Mouse (Mus musculus) MEL (cell line): ENCODE measurements around the gene Qtrt2. TPM values are rescaled to one million over a fixed set of nuclear protein-coding genes. Genes with fewer than 3 reads are reported as not detected.

Experiments used
- DNase-seq: peaks from one replicate; pipeline ENCODE4 v3.0.0; 2011; ENCODE audit warnings: low read depth, low spot score
- H3K27ac ChIP-seq: 2 replicates; pipeline ENCODE4 v1.5.1; 2012; ENCODE audit warnings: low read depth, mild to moderate bottlenecking, control low read depth, low read length, moderate library complexity; ENCODE audit not compliant: control insufficient read depth
- H3K27me3 ChIP-seq, 2 experiments: fragments of 150-350 bp in 1 of 2; sonication (generic) in 1 of 2; 2 replicates each; pipeline ENCODE4 v1.6.1; 2012; ENCODE audit warnings: low read length in 2 of 2, mild to moderate bottlenecking in 2 of 2, improper control_type of control experiment in 1 of 2, moderate library complexity in 1 of 2; ENCODE audit not compliant: insufficient read depth in 2 of 2, control insufficient read depth in 1 of 2
- H3K36me3 ChIP-seq, 2 experiments: 2 replicates each; pipeline ENCODE4 v1.6.1; 2012 to 2014; ENCODE audit warnings: low read length in 2 of 2, improper control_type of control experiment in 1 of 2, inconsistent platforms in 1 of 2, mild to moderate bottlenecking in 1 of 2; ENCODE audit not compliant: insufficient read depth in 2 of 2, control insufficient read depth in 1 of 2
- H3K4me1 ChIP-seq, 2 experiments: fragments of 150-350 bp in 1 of 2; sonication (generic) in 1 of 2; 2 replicates each; pipeline ENCODE4 v1.6.1; 2012; ENCODE audit warnings: low read length in 2 of 2, improper control_type of control experiment in 1 of 2, mild to moderate bottlenecking in 1 of 2; ENCODE audit not compliant: insufficient read depth in 2 of 2, control insufficient read depth in 1 of 2
- H3K4me3 ChIP-seq, 2 experiments: fragments of 150-350 bp in 1 of 2; sonication (generic) in 1 of 2; 2 replicates each; pipeline ENCODE4 v1.5.1; 2012; ENCODE audit warnings: low read depth in 2 of 2, low read length in 2 of 2, mild to moderate bottlenecking in 2 of 2, moderate library complexity in 2 of 2, control low read depth in 1 of 2, improper control_type of control experiment in 1 of 2; ENCODE audit not compliant: control insufficient read depth in 1 of 2, insufficient read depth in 1 of 2
- H3K79me2 ChIP-seq: 2 replicates; pipeline ENCODE4 v1.6.1; 2012; ENCODE audit warnings: mild to moderate bottlenecking, low read length, moderate library complexity; ENCODE audit not compliant: control insufficient read depth, poor library complexity, insufficient read depth
- H3K9ac ChIP-seq: 2 replicates; pipeline ENCODE4 v1.6.1; 2012; ENCODE audit warnings: low read depth, mild to moderate bottlenecking, control low read depth, low read length, moderate library complexity; ENCODE audit not compliant: control insufficient read depth, poor library complexity, severe bottlenecking
- H3K9me3 ChIP-seq: fragments of 150-350 bp; sonication (generic); replicated peaks from 2 replicates; pipeline ENCODE4 v1.6.1; 2012; ENCODE audit warnings: mild to moderate bottlenecking, low read length, improper control_type of control experiment, moderate library complexity; ENCODE audit not compliant: insufficient read depth
- BHLHE40 ChIP-seq: IDR thresholded peaks from 2 replicates; pipeline ENCODE4 v1.6.1; 2012; ENCODE audit warnings: low read depth, mild to moderate bottlenecking, inconsistent platforms, low read length, improper control_type of control experiment, borderline replicate concordance
- CHD1 ChIP-seq: IDR thresholded peaks from 2 replicates; pipeline ENCODE4 v1.6.1; 2012; ENCODE audit warnings: low read depth, mild to moderate bottlenecking, inconsistent platforms, low read length, improper control_type of control experiment
- CTCF ChIP-seq, 3 experiments: IDR thresholded peaks in 2 of 3; conservative IDR thresholded peaks in 1 of 3; 2 replicates each; pipeline ENCODE4 v1.5.1; 2011 to 2012; ENCODE audit warnings: low read length in 3 of 3, low read depth in 2 of 3, mild to moderate bottlenecking in 2 of 3, improper control_type of control experiment in 1 of 3, inconsistent platforms in 1 of 3, mixed read lengths in 1 of 3, moderate library complexity in 1 of 3; ENCODE audit not compliant: control insufficient read depth in 1 of 3, insufficient read depth in 1 of 3, poor library complexity in 1 of 3, severe bottlenecking in 1 of 3
- E2F4 ChIP-seq: IDR thresholded peaks from 2 replicates; pipeline ENCODE4 v1.6.1; 2011; ENCODE audit warnings: low read depth, low read length, improper control_type of control experiment, borderline replicate concordance
- EP300 ChIP-seq, 2 experiments: IDR thresholded peaks; 2 replicates each; pipeline ENCODE4 v1.6.1; 2011; ENCODE audit warnings: improper control_type of control experiment in 2 of 2, low read length in 2 of 2, low read depth in 1 of 2, mild to moderate bottlenecking in 1 of 2
- ETS1 ChIP-seq: IDR thresholded peaks from 2 replicates; pipeline ENCODE4 v1.6.1; 2012; ENCODE audit warnings: low read depth, mild to moderate bottlenecking, inconsistent platforms, low read length, improper control_type of control experiment, moderate library complexity
- GABPA ChIP-seq: IDR thresholded peaks from 2 replicates; pipeline ENCODE4 v1.6.1; 2012; ENCODE audit warnings: low read depth, mild to moderate bottlenecking, inconsistent platforms, low read length, improper control_type of control experiment, moderate library complexity
- JUND ChIP-seq: IDR thresholded peaks from 2 replicates; pipeline ENCODE4 v1.6.1; 2011; ENCODE audit warnings: low read depth, mild to moderate bottlenecking, improper control_type of control experiment, low read length
- KAT2A ChIP-seq: conservative IDR thresholded peaks from 2 replicates; pipeline ENCODE4 v1.6.1; 2012; ENCODE audit warnings: low read depth, low read length, improper control_type of control experiment, inconsistent platforms
- MAX ChIP-seq: IDR thresholded peaks from 2 replicates; pipeline ENCODE4 v1.6.1; 2011; ENCODE audit warnings: low read length, improper control_type of control experiment
- MAZ ChIP-seq: IDR thresholded peaks from 2 replicates; pipeline ENCODE4 v1.6.1; 2012; ENCODE audit warnings: low read depth, mild to moderate bottlenecking, inconsistent platforms, low read length, improper control_type of control experiment
- MXI1 ChIP-seq: IDR thresholded peaks from 2 replicates; pipeline ENCODE4 v1.6.1; 2011; ENCODE audit warnings: mild to moderate bottlenecking, low read depth, low read length, improper control_type of control experiment
- MYB ChIP-seq: IDR thresholded peaks from 2 replicates; pipeline ENCODE4 v1.6.1; 2011; ENCODE audit warnings: mild to moderate bottlenecking, low read depth, low read length, improper control_type of control experiment
- MYC ChIP-seq: IDR thresholded peaks from 2 replicates; pipeline ENCODE4 v1.6.1; 2011; ENCODE audit warnings: low read depth, mild to moderate bottlenecking, low read length, improper control_type of control experiment, moderate library complexity
- NRF1 ChIP-seq: IDR thresholded peaks from 2 replicates; pipeline ENCODE4 v1.6.1; 2014; ENCODE audit warnings: low read depth, mild to moderate bottlenecking, inconsistent platforms, low read length, improper control_type of control experiment, moderate library complexity; ENCODE audit not compliant: poor library complexity, insufficient read depth, severe bottlenecking
- POLR2A ChIP-seq, 2 experiments: IDR thresholded peaks; 2 replicates each; pipeline ENCODE4 v1.6.1; 2011 to 2012; ENCODE audit warnings: low read length in 2 of 2, mild to moderate bottlenecking in 2 of 2, control low read depth in 1 of 2, improper control_type of control experiment in 1 of 2, low read depth in 1 of 2, moderate library complexity in 1 of 2; ENCODE audit not compliant: control insufficient read depth in 1 of 2, insufficient read depth in 1 of 2, poor library complexity in 1 of 2
- POLR2AphosphoS2 ChIP-seq: IDR thresholded peaks from 2 replicates; pipeline ENCODE4 v1.6.1; 2011; ENCODE audit warnings: low read length, improper control_type of control experiment
- RCOR1 ChIP-seq: IDR thresholded peaks from 2 replicates; pipeline ENCODE4 v1.6.1; 2012; ENCODE audit warnings: low read depth, mild to moderate bottlenecking, inconsistent platforms, low read length, improper control_type of control experiment
- SIN3A ChIP-seq: IDR thresholded peaks from 2 replicates; pipeline ENCODE4 v1.6.1; 2012; ENCODE audit warnings: low read length, improper control_type of control experiment, inconsistent platforms
- UBTF ChIP-seq: IDR thresholded peaks from 2 replicates; pipeline ENCODE4 v1.6.1; 2012; ENCODE audit warnings: low read depth, mild to moderate bottlenecking, inconsistent platforms, low read length, improper control_type of control experiment, moderate library complexity, borderline replicate concordance; ENCODE audit not compliant: insufficient read depth
- USF2 ChIP-seq, 2 experiments: IDR thresholded peaks; 2 replicates each; pipeline ENCODE4 v1.6.1; 2011 to 2012; ENCODE audit warnings: improper control_type of control experiment in 2 of 2, low read length in 2 of 2, borderline replicate concordance in 1 of 2, inconsistent platforms in 1 of 2, low read depth in 1 of 2, mild to moderate bottlenecking in 1 of 2; ENCODE audit not compliant: insufficient read depth in 1 of 2
- ZC3H11A ChIP-seq: IDR thresholded peaks from 2 replicates; pipeline ENCODE4 v1.6.1; 2012; ENCODE audit warnings: low read depth, mild to moderate bottlenecking, inconsistent platforms, low read length, improper control_type of control experiment
- polyA plus RNA-seq, 2 experiments: library from polyadenylated mRNA; stranded (reverse) in 1 of 2; unstranded in 1 of 2; fragments of >175 nt in 1 of 2; fragments of >200 nt in 1 of 2; gene quantifications; 2 replicates each; pipeline versions ENCODE4 v1.2.1 to v1.2.4; 2012; ENCODE audit warnings: low replicate concordance in 2 of 2, low read depth in 1 of 2; ENCODE audit not compliant: insufficient read length in 2 of 2, insufficient read depth in 1 of 2, missing spikeins in 1 of 2
- total RNA-seq: library from RNA; depleted of rRNA; stranded (reverse); fragments of 300-350 nt; gene quantifications from 2 replicates; pipeline ENCODE4 v1.2.3, GENCODE M21; 2012

The Qtrt2 gene
- total and polyA plus RNA-seq, 3 experiments = 37.6 to 68.4 (median 47.9) TPM

- no peaks in the 10 kb centered on the region for H3K36me3 ChIP-seq
- DNase-seq = no peak
- no peaks in the 10 kb centered on the region for H3K27me3 ChIP-seq
- H3K4me3 ChIP-seq = no peak overlapping the region
- no peaks in the 10 kb centered on the region for H3K79me2 ChIP-seq
- peaks cover 0 to under 1% of the 10 kb centered on the region in 2 experiments; a peak in 1 of 4 replicates for H3K4me1 ChIP-seq
- no peak overlapping the region for H3K27ac ChIP-seq
- TF ChIP-seq SIN3A = no peak
- TF ChIP-seq POLR2AphosphoS2 = no peak
- TF ChIP-seq UBTF = no peak
- no peak for TF ChIP-seq MAZ
- TF ChIP-seq, all 39 proteins: peak for 0
- H3K9me3 ChIP-seq = no peaks in the 10 kb centered on the region
- no peak overlapping the region for H3K9ac ChIP-seq
Observed at GRCm38 (mm10) chr16:43963780-43964179, 37.2 kb upstream of the Qtrt2 start.

GRCm38 (mm10) chr16:43963291-43963690, 36.7 kb upstream of the Qtrt2 start:
- no peak for DNase-seq
- H3K79me2 ChIP-seq = no peaks in the 10 kb centered on the region
- H3K9ac ChIP-seq = no peak overlapping the region
- no peak overlapping the region for H3K4me3 ChIP-seq
- H3K9me3 ChIP-seq = no peaks in the 10 kb centered on the region
- no peaks in the 10 kb centered on the region for H3K4me1 ChIP-seq
- no peak overlapping the region for H3K27ac ChIP-seq
- H3K27me3 ChIP-seq = no peaks in the 10 kb centered on the region
- H3K36me3 ChIP-seq = no peaks in the 10 kb centered on the region
- TF ChIP-seq POLR2A (IDR thresholded peaks at IDR 0.05; ENCODE audit: control insufficient read depth in 1 of 2, insufficient read depth in 1 of 2, low read depth in 1 of 2, low read length in 2 of 2, poor library complexity in 1 of 2) (no peak), BHLHE40 (no peak), CHD1 (no peak), SIN3A (no peak), MAZ (no peak), JUND (no peak)

GRCm38 (mm10) chr16:43958038-43958437, 31.4 kb upstream of the Qtrt2 start:
- Histone ChIP-seq H3K4me3 (no peak overlapping the region), H3K27ac (no peak overlapping the region), H3K79me2 (no peaks in the 10 kb centered on the region), H3K9me3 (no peaks in the 10 kb centered on the region), H3K9ac (no peak overlapping the region), H3K36me3 (no peaks in the 10 kb centered on the region), H3K4me1 (peaks cover 0 to 3% of the 10 kb centered on the region in 2 experiments; a peak in 1 of 4 replicates), H3K27me3 (no peaks in the 10 kb centered on the region)
- no peak for TF ChIP-seq MYC
- TF ChIP-seq CTCF (IDR thresholded peaks at IDR 0.05 in 2 of 3, conservative IDR thresholded peaks at IDR 0.05 in 1 of 3; ENCODE audit: control insufficient read depth in 1 of 3, insufficient read depth in 1 of 3, low read depth in 2 of 3, low read length in 3 of 3, poor library complexity in 1 of 3, severe bottlenecking in 1 of 3) = no peak
- TF ChIP-seq KAT2A = no peak
- no peak for TF ChIP-seq E2F4
- TF ChIP-seq ETS1 = no peak
- TF ChIP-seq GABPA = no peak
- no peak for TF ChIP-seq NRF1
- TF ChIP-seq CHD1 = no peak
- no peak for TF ChIP-seq ZC3H11A
- TF ChIP-seq MXI1 = no peak
- TF ChIP-seq MAX = no peak
- no peak for TF ChIP-seq EP300 (IDR thresholded peaks at IDR 0.05; ENCODE audit: low read depth in 1 of 2, low read length in 2 of 2)
- no peak for TF ChIP-seq MAZ
- TF ChIP-seq MYB = no peak
- TF ChIP-seq UBTF = no peak
- TF ChIP-seq POLR2A (IDR thresholded peaks at IDR 0.05; ENCODE audit: control insufficient read depth in 1 of 2, insufficient read depth in 1 of 2, low read depth in 1 of 2, low read length in 2 of 2, poor library complexity in 1 of 2) = no peak
- TF ChIP-seq USF2 (IDR thresholded peaks at IDR 0.05; ENCODE audit: borderline replicate concordance in 1 of 2, insufficient read depth in 1 of 2, low read depth in 1 of 2, low read length in 2 of 2) = no peak
- TF ChIP-seq RCOR1 = no peak
- TF ChIP-seq, all 39 proteins: peak for 0
- DNase-seq = no peak
